Mouse (Mus musculus) small intestine, adult 2 months (tissue): ENCODE data around the gene Lenep. TPM values are rescaled to one million over a fixed set of nuclear protein-coding genes. Genes with fewer than 3 reads are reported as not detected.

Experiments used
- H3K27ac ChIP-seq: fragments of 200-500 bp; 2 replicates; pipeline ENCODE4 v1.5.1; 2012; ENCODE audit warnings: low read depth, low read length, control low read depth, inconsistent platforms; ENCODE audit not compliant: insufficient read depth
- H3K27me3 ChIP-seq: fragments of 200-500 bp; 2 replicates; pipeline ENCODE4 v1.6.1; 2012; ENCODE audit warnings: mild to moderate bottlenecking, moderate library complexity, low read length, inconsistent platforms; ENCODE audit not compliant: control insufficient read depth, insufficient read depth
- H3K36me3 ChIP-seq: fragments of 200-500 bp; 2 replicates; pipeline ENCODE4 v1.6.1; 2012; ENCODE audit warnings: mild to moderate bottlenecking, low read length, control low read depth, inconsistent platforms; ENCODE audit not compliant: control insufficient read depth, insufficient read depth
- H3K4me1 ChIP-seq: fragments of 200-500 bp; 2 replicates; pipeline ENCODE4 v1.6.1; 2012; ENCODE audit warnings: low read length, inconsistent platforms, mixed read lengths; ENCODE audit not compliant: control insufficient read depth, insufficient read depth, insufficient read length
- H3K4me3 ChIP-seq: fragments of 200-500 bp; 2 replicates; pipeline ENCODE4 v1.5.1; 2012; ENCODE audit warnings: low read depth, mild to moderate bottlenecking, control low read depth, inconsistent platforms, low read length, moderate library complexity
- CTCF ChIP-seq: fragments of 200-500 bp; IDR thresholded peaks from 2 replicates; pipeline ENCODE4 v1.5.1; 2012; ENCODE audit warnings: low read depth, mild to moderate bottlenecking, control low read depth, inconsistent platforms, low read length, moderate library complexity, mixed read lengths; ENCODE audit not compliant: insufficient replicate concordance, insufficient read length; ENCODE audit errors: extremely low read depth
- POLR2A ChIP-seq: fragments of 200-500 bp; IDR thresholded peaks from 2 replicates; pipeline ENCODE4 v1.6.1; 2012; ENCODE audit warnings: low read depth, mild to moderate bottlenecking, control low read depth, inconsistent platforms, low read length, moderate library complexity
- WGBS: fragments of 180-500 bp; shearing (Covaris S2); methylation state at CpG from one replicate; pipeline ENCODE4 v1.1.7; 2018; 5-methylcytosine and 5-hydroxymethylcytosine counted together
- polyA plus RNA-seq: library from polyadenylated mRNA; depleted of rRNA; stranded (reverse); fragments of >200 nt; gene quantifications from 2 replicates; pipeline ENCODE4 v1.2.3, GENCODE M21; 2012

The Lenep gene
- polyA plus RNA-seq, 1 experiment = not detected

DNA sequence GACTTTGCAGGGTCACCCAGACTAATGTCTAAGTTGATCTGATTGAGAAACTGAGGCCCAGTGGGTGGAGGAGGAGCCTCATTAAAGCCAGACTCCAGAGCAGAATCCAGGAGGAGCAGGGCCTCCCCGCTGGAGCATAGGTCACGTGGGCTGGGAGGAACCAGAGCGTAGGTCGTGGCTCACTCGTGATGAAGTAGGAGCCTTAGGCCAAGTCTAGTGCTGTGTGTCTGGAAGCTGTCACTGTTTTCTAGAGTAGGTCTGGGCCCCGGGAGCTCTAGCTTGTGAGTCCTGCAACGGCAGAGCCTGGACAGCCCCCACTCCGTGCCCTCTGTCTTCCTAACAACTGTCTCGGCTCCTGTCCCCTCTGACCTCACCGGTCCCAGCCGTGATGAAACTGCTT, 35.3 kb downstream of the Lenep start:
- TF ChIP-seq POLR2A (no peak), CTCF (no peak)
- no peak overlapping the region for H3K4me3 ChIP-seq
- no peaks in the 10 kb centered on the region for H3K36me3 ChIP-seq
- 49% methylated on average over 11 of the region's 11 CpGs for WGBS
- peaks cover 21% of the 10 kb centered on the region for H3K4me1 ChIP-seq
- no peak overlapping the region for H3K27ac ChIP-seq
- H3K27me3 ChIP-seq = no peaks in the 10 kb centered on the region

DNA sequence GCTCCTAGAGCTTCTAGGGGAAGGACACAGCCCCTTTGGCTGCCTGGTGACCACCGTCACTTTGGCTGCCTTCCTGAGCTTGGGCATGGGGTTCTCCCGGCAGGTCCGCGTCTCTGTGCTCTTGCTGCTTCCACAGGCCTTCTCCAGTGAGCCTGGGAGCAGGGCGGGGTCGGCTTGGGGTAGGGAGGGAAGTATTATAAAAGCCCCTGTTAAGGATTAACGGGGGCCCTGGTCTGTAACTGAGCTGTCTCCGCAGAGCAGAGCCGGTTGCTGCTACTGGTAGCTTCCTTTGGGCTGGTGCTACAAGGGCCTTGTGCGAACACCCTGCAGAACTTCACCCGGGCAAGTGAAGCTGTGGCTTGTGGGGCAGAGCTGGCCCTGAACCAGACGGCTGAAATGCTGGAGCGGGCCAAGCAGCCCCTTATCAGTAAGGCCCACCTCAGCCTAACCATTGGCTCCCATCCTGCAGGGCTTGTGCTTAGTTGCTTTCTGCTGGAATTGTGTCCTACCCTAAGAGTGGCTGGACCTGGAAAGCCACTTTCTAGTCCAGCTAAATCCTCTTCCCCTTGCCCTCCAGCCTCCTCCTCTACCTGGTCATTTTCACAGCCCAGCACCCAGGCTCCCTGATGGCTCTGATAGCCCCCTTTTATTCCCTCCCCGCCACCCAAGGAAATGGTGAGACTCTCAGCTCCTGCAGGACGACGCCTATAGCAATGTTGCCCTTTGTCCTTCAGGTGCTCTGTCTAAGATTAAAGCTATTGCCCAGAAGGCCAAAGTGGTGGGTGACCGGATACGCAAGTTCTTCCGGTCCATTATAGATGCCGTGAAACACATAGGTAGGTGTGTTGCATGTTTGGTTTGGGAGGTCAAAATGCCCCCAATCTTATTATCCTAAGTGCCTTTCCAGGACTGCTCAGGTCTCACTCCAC, 36.8 kb downstream of the Lenep start:
- no peak for TF ChIP-seq POLR2A
- no peak for TF ChIP-seq CTCF
- Histone ChIP-seq H3K27me3 (no peaks in the 10 kb centered on the region), H3K36me3 (no peaks in the 10 kb centered on the region), H3K4me3 (no peak overlapping the region), H3K4me1 (peaks cover 21% of the 10 kb centered on the region), H3K27ac (no peak overlapping the region)
- WGBS = 47% methylated on average over 20 of the region's 20 CpGs

DNA sequence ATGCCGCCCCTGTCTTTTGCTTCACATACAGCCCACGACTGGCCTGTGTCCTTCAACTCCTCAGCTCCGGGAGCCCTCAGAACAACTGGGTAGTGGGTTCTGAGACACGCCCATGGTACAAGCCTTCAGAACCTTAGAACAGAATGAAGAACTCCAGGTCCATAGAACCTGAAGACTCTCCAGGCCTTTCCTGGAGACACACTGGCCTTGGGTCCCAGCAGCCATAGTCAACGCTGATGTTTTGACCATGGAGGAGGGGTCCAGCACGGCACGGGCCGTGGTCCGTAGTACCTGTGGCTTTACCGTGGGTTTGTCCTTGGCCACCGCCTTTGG, 37.5 kb downstream of the Lenep start, which contains the start of gene Dcst1:
Dcst1 (minus strand) TSS at position 101 of the 333 bp plus-strand sequence.
- Histone ChIP-seq H3K4me3 (no peak within 1 kb of the TSS), H3K36me3 (no peaks in the 10 kb centered on the region), H3K27me3 (no peaks in the 10 kb centered on the region), H3K4me1 (peaks cover 26% of the 10 kb centered on the region), H3K27ac (no peak within 1 kb of the TSS)
- WGBS = 91% methylated on average over 11 of the region's 11 CpGs
- no peak for TF ChIP-seq CTCF
- no peak for TF ChIP-seq POLR2A

DNA sequence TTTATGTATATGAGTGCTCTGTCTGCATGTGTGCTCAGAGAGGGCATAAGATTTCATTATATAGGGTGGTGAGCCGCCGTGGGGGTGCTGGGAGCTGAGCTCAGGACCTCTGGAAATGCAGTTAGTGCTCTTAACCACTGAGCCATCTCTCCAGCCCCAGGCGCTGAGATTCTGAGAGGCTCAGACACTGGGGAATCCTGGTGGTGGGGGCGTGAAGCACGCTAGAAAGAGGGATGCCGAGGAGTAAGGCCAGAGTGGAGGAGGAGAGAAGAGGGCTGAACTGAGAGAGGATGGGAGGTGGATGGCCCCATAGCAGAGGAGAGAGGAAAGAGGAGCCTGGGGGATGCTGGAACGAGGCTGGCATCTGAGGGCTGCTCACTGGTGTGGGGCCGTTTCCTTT, 38.0 kb downstream of the Lenep start:
- TF ChIP-seq POLR2A (no peak), CTCF (no peak)
- H3K27ac ChIP-seq = no peak overlapping the region
- no peaks in the 10 kb centered on the region for H3K36me3 ChIP-seq
- H3K4me3 ChIP-seq = no peak overlapping the region
- 94% methylated on average over 8 of the region's 8 CpGs for WGBS
- H3K27me3 ChIP-seq = no peaks in the 10 kb centered on the region
- H3K4me1 ChIP-seq = peaks cover 31% of the 10 kb centered on the region

DNA sequence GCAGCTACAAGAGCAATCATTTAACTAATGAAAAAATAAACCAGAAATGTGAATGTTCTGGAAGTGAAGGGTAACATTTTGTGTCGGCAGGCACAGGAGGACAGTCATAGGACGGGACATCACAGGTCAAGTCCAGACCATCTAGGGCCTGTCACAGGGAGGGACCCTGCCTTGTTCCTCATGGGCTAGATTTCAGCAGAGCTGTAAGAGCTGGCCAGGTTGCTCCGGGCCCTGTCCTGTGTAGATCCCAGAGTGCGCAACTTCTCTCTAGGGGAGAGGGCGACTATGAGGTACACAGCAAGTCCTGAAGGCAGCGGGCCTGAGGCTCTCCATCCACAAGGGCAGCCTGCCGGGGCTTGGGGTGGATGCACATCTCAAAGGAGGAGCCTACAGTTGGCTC, 40.9 kb downstream of the Lenep start, which contains the start of gene Dcst2:
Dcst2 (plus strand) TSS at position 301 of the 400 bp plus-strand sequence.
- H3K27ac ChIP-seq = no peak within 1 kb of the TSS
- 88% methylated on average over 7 of the region's 7 CpGs for WGBS
- H3K4me1 ChIP-seq = peaks cover 28% of the 10 kb centered on the region
- TF ChIP-seq CTCF = no peak
- no peak for TF ChIP-seq POLR2A
- no peaks in the 10 kb centered on the region for H3K36me3 ChIP-seq
- no peak within 1 kb of the TSS for H3K4me3 ChIP-seq
- no peaks in the 10 kb centered on the region for H3K27me3 ChIP-seq

DNA sequence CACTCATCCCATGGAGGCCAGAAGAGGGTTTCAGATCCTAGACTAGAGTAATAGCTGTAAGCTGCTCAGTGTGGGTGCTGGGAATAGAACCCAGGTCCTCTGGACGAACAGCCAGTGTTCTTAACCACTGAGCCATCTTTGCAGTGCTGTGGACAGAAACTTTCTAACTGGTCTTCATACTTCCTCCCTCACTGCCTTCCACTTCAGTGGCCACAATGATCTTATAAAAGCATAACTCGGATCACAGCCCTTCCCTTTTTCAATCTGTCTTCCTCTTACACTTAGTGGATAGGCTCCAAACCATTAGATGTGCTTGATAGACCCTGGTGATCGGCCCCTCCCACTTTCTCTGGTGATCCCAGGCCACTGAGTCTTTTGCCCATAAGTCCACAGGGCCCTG, 42.4 kb downstream of the Lenep start:
- whole genome bisulfite sequencing = 45% methylated on average over 3 of the region's 3 CpGs
- Histone ChIP-seq H3K27me3 (no peaks in the 10 kb centered on the region), H3K4me1 (peaks cover 28% of the 10 kb centered on the region), H3K4me3 (no peak overlapping the region), H3K27ac (peak overlapping the region; percentile 48; the same call in 1 of the 2 replicates), H3K36me3 (no peaks in the 10 kb centered on the region)
- TF ChIP-seq CTCF = no peak
- TF ChIP-seq POLR2A = no peak

DNA sequence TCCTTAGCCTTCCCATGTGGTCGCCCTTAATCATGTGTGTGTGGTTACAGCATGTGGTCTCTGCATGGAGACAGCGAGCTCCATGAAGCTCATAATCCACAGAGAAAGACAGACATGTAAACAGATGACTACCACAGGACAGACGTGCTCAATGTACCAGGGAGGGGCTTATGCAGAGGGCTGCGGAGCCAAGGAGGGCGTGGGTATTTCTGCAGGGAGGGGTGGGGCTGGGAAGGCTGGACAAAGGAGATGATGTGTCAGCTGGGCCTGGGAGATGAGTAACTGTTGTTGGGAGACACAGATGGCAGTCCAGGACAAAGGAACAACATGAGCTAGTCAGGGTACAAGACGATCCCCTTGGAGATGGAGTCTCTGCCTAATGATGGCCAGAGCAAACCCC, 43.0 kb downstream of the Lenep start:
- Histone ChIP-seq H3K36me3 (no peaks in the 10 kb centered on the region), H3K27ac (peak overlapping the region; percentile 48; the same call in 1 of the 2 replicates), H3K4me1 (peaks cover 29% of the 10 kb centered on the region), H3K4me3 (no peak overlapping the region), H3K27me3 (no peaks in the 10 kb centered on the region)
- TF ChIP-seq POLR2A (no peak), CTCF (no peak)
- WGBS = 45% methylated on average over 6 of the region's 6 CpGs
